Mouse (Mus musculus): ENCODE data around the gene Samsn1. TPM values are rescaled to one million over a fixed set of nuclear protein-coding genes. Genes with fewer than 3 reads are reported as not detected.

Gene Samsn1
- polyA plus RNA-seq, 1 experiment from 2014 or later: 0.98 TPM

GRCm38 (mm10) chr16:76000127-76000526 lies 22.0 kb downstream of the Samsn1 start:
- Histone ChIP-seq H3K27me3 (no peaks in the 10 kb centered on the region), H3K4me3 (replicated peaks) (no peak overlapping the region), H3K9me3 (no peaks in the 10 kb centered on the region), H3K4me2 (replicated peaks) (no peak overlapping the region), H3K36me3 (no peaks in the 10 kb centered on the region), H3K9ac (replicated peaks) (no peak overlapping the region), H3K27ac (no peak overlapping the region), H3K4me1 (replicated peaks) (peaks cover 6% of the 10 kb centered on the region)
- no peak for ATAC-seq
- WGBS: 92% methylated on average over 9 of the region's 9 CpGs

GRCm38 (mm10) chr16:75990173-75990572 lies 31.9 kb downstream of the Samsn1 start:
- Histone ChIP-seq H3K9ac (replicated peaks) (no peak overlapping the region), H3K4me3 (replicated peaks) (no peak overlapping the region), H3K27ac (no peak overlapping the region), H3K4me2 (replicated peaks) (no peak overlapping the region), H3K4me1 (replicated peaks) (no peaks in the 10 kb centered on the region), H3K27me3 (no peaks in the 10 kb centered on the region), H3K9me3 (no peaks in the 10 kb centered on the region), H3K36me3 (no peaks in the 10 kb centered on the region)
- 93% methylated on average over 1 of the region's 1 CpGs for WGBS
- ATAC-seq: no peak

GRCm38 (mm10) chr16:75983831-75984230 lies 38.2 kb downstream of the Samsn1 start:
- Histone ChIP-seq H3K4me1 (replicated peaks) (no peaks in the 10 kb centered on the region), H3K4me2 (replicated peaks) (no peak overlapping the region), H3K27me3 (no peaks in the 10 kb centered on the region), H3K36me3 (no peaks in the 10 kb centered on the region), H3K9ac (replicated peaks) (no peak overlapping the region), H3K4me3 (replicated peaks) (no peak overlapping the region), H3K9me3 (peaks cover 6% of the 10 kb centered on the region; the same call in 1 of the 2 replicates), H3K27ac (no peak overlapping the region)
- no peak for ATAC-seq
- 93% methylated on average over 1 of the region's 1 CpGs for WGBS

GRCm38 (mm10) chr16:75979381-75979780 lies 42.7 kb downstream of the Samsn1 start:
- no peak overlapping the region for H3K4me3 ChIP-seq (replicated peaks)
- H3K27ac ChIP-seq: no peak overlapping the region
- 0 out of 2 replicates have a peak, but pooled peaks cover 2% of the 10 kb centered on the region for H3K9me3 ChIP-seq
- H3K27me3 ChIP-seq: no peaks in the 10 kb centered on the region
- H3K4me1 ChIP-seq (replicated peaks): no peaks in the 10 kb centered on the region
- H3K9ac ChIP-seq (replicated peaks): no peak overlapping the region
- no peaks in the 10 kb centered on the region for H3K36me3 ChIP-seq
- H3K4me2 ChIP-seq (replicated peaks): no peak overlapping the region
- no peak for ATAC-seq

- Histone ChIP-seq H3K4me1 (replicated peaks) (no peaks in the 10 kb centered on the region), H3K4me2 (replicated peaks) (no peak overlapping the region), H3K27ac (no peak overlapping the region), H3K27me3 (no peaks in the 10 kb centered on the region), H3K9ac (replicated peaks) (no peak overlapping the region), H3K4me3 (replicated peaks) (no peak overlapping the region), H3K9me3 (no peaks in the 10 kb centered on the region), H3K36me3 (no peaks in the 10 kb centered on the region)
- 94% methylated on average over 5 of the region's 5 CpGs for WGBS
- ATAC-seq: no peak
Observed at GRCm38 (mm10) chr16:75977798-75978197, 44.3 kb downstream of the Samsn1 start.

- Histone ChIP-seq H3K36me3 (no peaks in the 10 kb centered on the region), H3K4me3 (replicated peaks) (no peak overlapping the region), H3K4me2 (replicated peaks) (no peak overlapping the region), H3K9ac (replicated peaks) (no peak overlapping the region), H3K27me3 (no peaks in the 10 kb centered on the region), H3K4me1 (replicated peaks) (no peaks in the 10 kb centered on the region), H3K9me3 (no peaks in the 10 kb centered on the region), H3K27ac (no peak overlapping the region)
- ATAC-seq: no peak
- 84% methylated on average over 11 of the region's 11 CpGs for WGBS
Observed at GRCm38 (mm10) chr16:75975682-75976332, 46.3 kb downstream of the Samsn1 start.

- no peak for ATAC-seq
- Histone ChIP-seq H3K4me1 (replicated peaks) (no peaks in the 10 kb centered on the region), H3K27me3 (no peaks in the 10 kb centered on the region), H3K4me3 (replicated peaks) (no peak overlapping the region), H3K9me3 (no peaks in the 10 kb centered on the region), H3K27ac (no peak overlapping the region), H3K9ac (replicated peaks) (no peak overlapping the region), H3K4me2 (replicated peaks) (no peak overlapping the region), H3K36me3 (no peaks in the 10 kb centered on the region)
- WGBS: 74% methylated on average over 6 of the region's 6 CpGs
Observed at GRCm38 (mm10) chr16:75970266-75970998, 51.6 kb downstream of the Samsn1 start.

- WGBS: 82% methylated on average over 8 of the region's 8 CpGs
- no peaks in the 10 kb centered on the region for H3K9me3 ChIP-seq
- no peaks in the 10 kb centered on the region for H3K4me1 ChIP-seq (replicated peaks)
- no peak overlapping the region for H3K9ac ChIP-seq (replicated peaks)
- H3K27ac ChIP-seq: no peak overlapping the region
- H3K27me3 ChIP-seq: no peaks in the 10 kb centered on the region
- H3K4me3 ChIP-seq (replicated peaks): no peak overlapping the region
- no peak for ATAC-seq
- no peak overlapping the region for H3K4me2 ChIP-seq (replicated peaks)
- no peaks in the 10 kb centered on the region for H3K36me3 ChIP-seq
Observed at GRCm38 (mm10) chr16:75962021-75962420, 60.1 kb downstream of the Samsn1 start.

GRCm38 (mm10) chr16:75961487-75961886 lies 60.6 kb downstream of the Samsn1 start:
- Histone ChIP-seq H3K9ac (replicated peaks) (no peak overlapping the region), H3K4me1 (replicated peaks) (no peaks in the 10 kb centered on the region), H3K27ac (no peak overlapping the region), H3K4me2 (replicated peaks) (no peak overlapping the region), H3K9me3 (no peaks in the 10 kb centered on the region), H3K4me3 (replicated peaks) (no peak overlapping the region), H3K27me3 (no peaks in the 10 kb centered on the region), H3K36me3 (no peaks in the 10 kb centered on the region)
- no peak for ATAC-seq
- WGBS: 70% methylated on average over 5 of the region's 5 CpGs

GRCm38 (mm10) chr16:75961036-75961435 lies 61.0 kb downstream of the Samsn1 start:
- WGBS: 91% methylated on average over 7 of the region's 7 CpGs
- H3K36me3 ChIP-seq: no peaks in the 10 kb centered on the region
- no peak for ATAC-seq

GRCm38 (mm10) chr16:75933357-75933756 lies 88.7 kb downstream of the Samsn1 start:
- H3K4me3 ChIP-seq (replicated peaks): no peak overlapping the region
- no peaks in the 10 kb centered on the region for H3K36me3 ChIP-seq
- no peaks in the 10 kb centered on the region for H3K27me3 ChIP-seq
- no peak overlapping the region for H3K27ac ChIP-seq
- H3K9me3 ChIP-seq: no peaks in the 10 kb centered on the region
- no peak overlapping the region for H3K9ac ChIP-seq (replicated peaks)
- H3K4me2 ChIP-seq (replicated peaks): no peak overlapping the region
- H3K4me1 ChIP-seq (replicated peaks): no peaks in the 10 kb centered on the region
- no peak for ATAC-seq

More at GRCm38 (mm10) chr16:75961036-75961435, 61.0 kb downstream of the Samsn1 start:
- no peaks in the 10 kb centered on the region for H3K9me3 ChIP-seq
- no peaks in the 10 kb centered on the region for H3K27me3 ChIP-seq
- no peak overlapping the region for H3K9ac ChIP-seq (replicated peaks)
- H3K27ac ChIP-seq: no peak overlapping the region
- H3K4me1 ChIP-seq (replicated peaks): no peaks in the 10 kb centered on the region
- H3K4me2 ChIP-seq (replicated peaks): no peak overlapping the region
- H3K4me3 ChIP-seq (replicated peaks): no peak overlapping the region

- Histone ChIP-seq H3K9me3 (no peaks in the 10 kb centered on the region), H3K9ac (replicated peaks) (no peak overlapping the region), H3K4me2 (replicated peaks) (no peak overlapping the region), H3K27ac (no peak overlapping the region), H3K4me1 (replicated peaks) (no peaks in the 10 kb centered on the region), H3K27me3 (no peaks in the 10 kb centered on the region), H3K4me3 (replicated peaks) (no peak overlapping the region), H3K36me3 (no peaks in the 10 kb centered on the region)
- no peak for ATAC-seq
- 78% methylated on average over 4 of the region's 4 CpGs for WGBS
Observed at GRCm38 (mm10) chr16:75930222-75930553, 91.9 kb downstream of the Samsn1 start.
